Mouse (Mus musculus) midbrain, embryonic 11.5 days (tissue): ENCODE measurements at regions not wholly inside any gene's neighbourhood (a gene's known extent, or its start where the extent isn't known, plus 50 kb on each side); places are given as distances from the start of the nearest gene placed in this dataset.

ENCODE experiments used
- ATAC-seq: fragments of 200-750 bp; cut with Nextera tagmentation; 2 replicates; pipeline ENCODE4 v1.8.0; 2017; ENCODE audit warnings: moderate TSS enrichment, moderate library complexity; ENCODE audit not compliant: low FRiP score
- DNase-seq: peaks from one replicate; pipeline ENCODE4 v3.0.0; 2015; ENCODE audit warnings: low spot score; ENCODE audit errors: missing footprints
- H3K27ac ChIP-seq: fragments of 300-500 bp; sonication (generic); 2 replicates; pipeline ENCODE4 v1.5.1; 2014; ENCODE audit warnings: low read depth, low read length
- H3K27me3 ChIP-seq: fragments of 300-500 bp; sonication (generic); 2 replicates; pipeline ENCODE4 v1.6.1; 2014; ENCODE audit warnings: mild to moderate bottlenecking, low read length, moderate library complexity, mixed read lengths; ENCODE audit not compliant: control insufficient read depth, insufficient read depth
- H3K36me3 ChIP-seq: fragments of 300-500 bp; sonication (generic); 2 replicates; pipeline ENCODE4 v1.6.1; 2014; ENCODE audit warnings: mild to moderate bottlenecking, low read length, moderate library complexity, mixed read lengths; ENCODE audit not compliant: control insufficient read depth, insufficient read depth
- H3K4me1 ChIP-seq: fragments of 300-500 bp; sonication (generic); 2 replicates; pipeline ENCODE4 v1.6.1; 2014; ENCODE audit warnings: low read length; ENCODE audit not compliant: control insufficient read depth, insufficient read depth
- H3K4me2 ChIP-seq: fragments of 300-500 bp; sonication (generic); 2 replicates; pipeline ENCODE4 v1.6.1; 2014; ENCODE audit warnings: mild to moderate bottlenecking, moderate library complexity
- H3K4me3 ChIP-seq: fragments of 300-500 bp; sonication (generic); 2 replicates; pipeline ENCODE4 v1.5.1; 2014; ENCODE audit warnings: low read depth, low read length
- H3K9ac ChIP-seq: fragments of 300-500 bp; sonication (generic); 2 replicates; pipeline ENCODE4 v1.6.1; 2014; ENCODE audit warnings: low read length
- H3K9me3 ChIP-seq: fragments of 300-500 bp; sonication (generic); 2 replicates; pipeline ENCODE4 v1.6.1; 2016; ENCODE audit warnings: low read length; ENCODE audit not compliant: control insufficient read depth
- WGBS: fragments of 180-500 bp; shearing (Covaris S2); extraction: QIAGEN DNeasy Blood & Tissue Kit; methylation state at CpG from one replicate; pipeline ENCODE4 v1.1.7; 2014; 5-methylcytosine and 5-hydroxymethylcytosine counted together

GRCm38 (mm10) chr4:106209975-106210374, 106.0 kb upstream of the Usp24 start:
- no peak overlapping the region for H3K27ac ChIP-seq
- H3K4me3 ChIP-seq = no peak overlapping the region
- DNase-seq (no peak), ATAC-seq (no peak)
- H3K9me3 ChIP-seq = no peaks in the 10 kb centered on the region
- no peaks in the 10 kb centered on the region for H3K27me3 ChIP-seq
- WGBS = 93% methylated on average over 1 of the region's 1 CpGs
- no peaks in the 10 kb centered on the region for H3K36me3 ChIP-seq
- no peak overlapping the region for H3K4me2 ChIP-seq
- no peak overlapping the region for H3K9ac ChIP-seq
- no peaks in the 10 kb centered on the region for H3K4me1 ChIP-seq

- no peak overlapping the region for H3K4me3 ChIP-seq
- no peaks in the 10 kb centered on the region for H3K4me1 ChIP-seq
- no peaks in the 10 kb centered on the region for H3K36me3 ChIP-seq
- no peak overlapping the region for H3K27ac ChIP-seq
- WGBS = 83% methylated on average over 5 of the region's 5 CpGs
- H3K4me2 ChIP-seq = no peak overlapping the region
- ATAC-seq (no peak), DNase-seq (no peak)
- H3K27me3 ChIP-seq = no peaks in the 10 kb centered on the region
- H3K9ac ChIP-seq = no peak overlapping the region
- no peaks in the 10 kb centered on the region for H3K9me3 ChIP-seq
Observed at GRCm38 (mm10) chr4:106214170-106214569, 101.8 kb upstream of the Usp24 start.

GRCm38 (mm10) chr4:106220621-106221020, 95.4 kb upstream of the Usp24 start:
- DNase-seq (no peak), ATAC-seq (no peak)
- H3K4me2 ChIP-seq = no peak overlapping the region
- no peaks in the 10 kb centered on the region for H3K9me3 ChIP-seq
- H3K27ac ChIP-seq = no peak overlapping the region
- no peaks in the 10 kb centered on the region for H3K27me3 ChIP-seq
- H3K4me3 ChIP-seq = no peak overlapping the region
- no peak overlapping the region for H3K9ac ChIP-seq
- H3K4me1 ChIP-seq = no peaks in the 10 kb centered on the region
- 94% methylated on average over 9 of the region's 9 CpGs for WGBS
- H3K36me3 ChIP-seq = no peaks in the 10 kb centered on the region

- 0 out of 2 replicates have a peak, but pooled peaks have one; percentile 22 for ATAC-seq
- H3K4me3 ChIP-seq = no peak overlapping the region
- no peak overlapping the region for H3K9ac ChIP-seq
- no peaks in the 10 kb centered on the region for H3K9me3 ChIP-seq
- DNase-seq = peak; percentile 96
- WGBS = 56% methylated on average over 12 of the region's 12 CpGs
- H3K27ac ChIP-seq = no peak overlapping the region
- H3K36me3 ChIP-seq = no peaks in the 10 kb centered on the region
- no peak overlapping the region for H3K4me2 ChIP-seq
- no peaks in the 10 kb centered on the region for H3K27me3 ChIP-seq
- H3K4me1 ChIP-seq = no peaks in the 10 kb centered on the region
Observed at GRCm38 (mm10) chr4:106225184-106225862, 90.7 kb upstream of the Usp24 start.

- ATAC-seq (no peak), DNase-seq (no peak)
- no peaks in the 10 kb centered on the region for H3K9me3 ChIP-seq
- no peaks in the 10 kb centered on the region for H3K27me3 ChIP-seq
- 80% methylated on average over 8 of the region's 8 CpGs for WGBS
- H3K4me3 ChIP-seq = no peak overlapping the region
- H3K27ac ChIP-seq = no peak overlapping the region
- no peaks in the 10 kb centered on the region for H3K36me3 ChIP-seq
- no peak overlapping the region for H3K4me2 ChIP-seq
- no peak overlapping the region for H3K9ac ChIP-seq
- no peaks in the 10 kb centered on the region for H3K4me1 ChIP-seq
Observed at GRCm38 (mm10) chr4:106227428-106227827, 88.6 kb upstream of the Usp24 start.

GRCm38 (mm10) chr4:106228534-106228933, 87.5 kb upstream of the Usp24 start:
- peak; percentile 65 for ATAC-seq
- H3K4me3 ChIP-seq = no peak overlapping the region
- WGBS = 47% methylated on average over 9 of the region's 9 CpGs
- no peak overlapping the region for H3K9ac ChIP-seq
- H3K4me2 ChIP-seq = no peak overlapping the region
- no peak overlapping the region for H3K27ac ChIP-seq
- no peaks in the 10 kb centered on the region for H3K4me1 ChIP-seq
- H3K36me3 ChIP-seq = no peaks in the 10 kb centered on the region
- no peaks in the 10 kb centered on the region for H3K9me3 ChIP-seq
- peak; percentile 97 for DNase-seq
- H3K27me3 ChIP-seq = no peaks in the 10 kb centered on the region

GRCm38 (mm10) chr4:106229526-106229925, 86.5 kb upstream of the Usp24 start:
- H3K4me2 ChIP-seq = no peak overlapping the region
- H3K4me3 ChIP-seq = no peak overlapping the region
- no peaks in the 10 kb centered on the region for H3K9me3 ChIP-seq
- H3K4me1 ChIP-seq = no peaks in the 10 kb centered on the region
- no peak overlapping the region for H3K9ac ChIP-seq
- H3K27me3 ChIP-seq = no peaks in the 10 kb centered on the region
- ATAC-seq (no peak), DNase-seq (no peak)
- H3K27ac ChIP-seq = no peak overlapping the region
- WGBS = 76% methylated on average over 3 of the region's 3 CpGs
- no peaks in the 10 kb centered on the region for H3K36me3 ChIP-seq

GRCm38 (mm10) chr4:106232499-106232970, 83.5 kb upstream of the Usp24 start:
- H3K36me3 ChIP-seq = no peaks in the 10 kb centered on the region
- WGBS = 62% methylated on average over 9 of the region's 9 CpGs
- H3K4me1 ChIP-seq = no peaks in the 10 kb centered on the region
- H3K4me2 ChIP-seq = no peak overlapping the region
- H3K27me3 ChIP-seq = no peaks in the 10 kb centered on the region
- no peak overlapping the region for H3K4me3 ChIP-seq
- H3K27ac ChIP-seq = no peak overlapping the region
- DNase-seq (no peak), ATAC-seq (no peak)
- H3K9me3 ChIP-seq = no peaks in the 10 kb centered on the region
- H3K9ac ChIP-seq = no peak overlapping the region

- Histone ChIP-seq H3K4me2 (no peak overlapping the region), H3K4me3 (no peak overlapping the region), H3K36me3 (no peaks in the 10 kb centered on the region), H3K9ac (no peak overlapping the region), H3K9me3 (no peaks in the 10 kb centered on the region), H3K4me1 (no peaks in the 10 kb centered on the region), H3K27me3 (no peaks in the 10 kb centered on the region), H3K27ac (no peak overlapping the region)
- ATAC-seq (no peak), DNase-seq (no peak)
- 91% methylated on average over 14 of the region's 14 CpGs for WGBS
Observed at GRCm38 (mm10) chr4:106244384-106244819, 71.6 kb upstream of the Usp24 start.
